Mouse (Mus musculus) right cerebral cortex, postnatal 25 days (tissue): ENCODE measurements around the gene Gpsm2.
"Not testable (repeated sequence)": the region's sequence is repeated elsewhere in the genome, so short reads cannot be mapped to it uniquely, and the experiment has no call there.

Source experiments
- DNase-seq: peaks from one replicate; pipeline ENCODE4 v3.0.0; 2022

Gpsm2 gene

GRCm38 (mm10) chr3:108721076-108721991 is 775 bp downstream of the Gpsm2 start:
- peak; percentile 38 for DNase-seq

GRCm38 (mm10) chr3:108719761-108720160 is 2.3 kb downstream of the Gpsm2 start:
- no peak for DNase-seq

DNA sequence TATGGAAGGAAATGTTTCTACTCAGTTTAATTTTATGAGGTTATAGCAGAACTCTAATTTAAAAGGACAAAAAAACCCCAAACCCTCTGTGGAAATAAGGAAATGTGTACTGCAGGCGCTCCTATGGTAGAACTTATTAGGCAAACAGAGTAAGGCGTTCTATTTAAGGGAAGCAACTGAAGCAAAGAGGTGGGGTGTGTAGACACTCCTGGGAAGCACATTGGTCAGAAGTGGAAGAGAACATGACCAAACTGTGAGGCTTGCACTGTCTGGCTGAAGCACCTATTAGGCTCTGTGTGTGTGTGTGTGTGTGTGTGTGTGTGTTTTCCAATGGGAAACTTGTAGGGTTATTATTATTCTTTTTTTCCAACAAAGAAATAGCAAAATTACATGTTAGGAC is 2.8 kb downstream of the Gpsm2 start:
- no peak for DNase-seq

DNA sequence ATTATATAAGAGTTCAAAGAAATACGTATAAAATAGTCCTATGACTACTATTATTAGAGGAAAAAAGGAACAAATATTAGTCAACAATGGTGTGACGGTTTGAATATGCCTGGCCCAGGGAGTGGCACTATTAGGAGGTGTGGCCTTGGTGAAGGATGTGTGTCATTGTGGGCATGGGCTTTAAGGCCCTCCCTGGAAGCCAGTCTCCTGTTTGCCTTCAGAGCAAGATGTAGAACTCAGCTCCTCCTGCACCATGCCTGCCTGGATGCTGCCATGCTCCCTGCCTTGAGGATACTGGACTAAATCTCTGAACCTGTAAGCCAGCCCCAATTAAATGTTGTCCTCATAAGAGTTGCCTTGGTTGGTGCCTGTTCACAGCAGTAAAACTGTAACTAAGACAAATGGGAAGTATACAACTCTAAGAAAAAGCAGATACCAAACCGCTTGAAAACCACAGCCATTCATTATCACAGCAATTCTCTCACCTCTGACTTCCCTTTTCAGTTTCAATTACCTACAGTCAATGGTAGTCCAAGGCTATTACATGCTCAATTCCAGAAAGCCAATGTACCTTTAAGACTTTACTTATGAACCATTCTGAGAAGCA is 4.1 kb downstream of the Gpsm2 start:
- DNase-seq: no peak

- no peak for DNase-seq
Measured at GRCm38 (mm10) chr3:108714837-108715236, 7.3 kb downstream of the Gpsm2 start.

GRCm38 (mm10) chr3:108713065-108713675 is 8.9 kb downstream of the Gpsm2 start:
- DNase-seq: no peak

- DNase-seq: no peak
Measured at GRCm38 (mm10) chr3:108711296-108711695, 10.8 kb downstream of the Gpsm2 start.

- no peak for DNase-seq
Measured at GRCm38 (mm10) chr3:108702789-108703188, 19.3 kb downstream of the Gpsm2 start.

DNA sequence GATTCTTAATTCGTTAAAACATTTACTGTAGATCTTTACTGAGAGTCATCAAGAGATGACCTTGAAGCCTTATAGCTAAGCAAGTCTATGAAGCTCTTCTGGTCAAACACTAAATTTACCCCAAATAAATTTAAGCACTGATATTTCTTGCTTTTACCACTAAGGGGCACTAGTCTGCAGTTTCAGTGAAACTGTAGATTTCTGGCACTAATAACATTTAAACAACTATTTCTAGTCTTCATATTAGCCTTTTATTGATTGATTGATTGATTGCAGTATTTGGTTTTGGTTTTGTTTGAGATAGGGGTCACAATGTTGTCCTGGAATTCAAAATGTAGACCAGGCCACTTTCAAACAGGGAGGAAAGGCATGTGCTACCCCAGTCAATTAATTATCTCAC is 20.9 kb downstream of the Gpsm2 start:
- DNase-seq: no peak

DNA sequence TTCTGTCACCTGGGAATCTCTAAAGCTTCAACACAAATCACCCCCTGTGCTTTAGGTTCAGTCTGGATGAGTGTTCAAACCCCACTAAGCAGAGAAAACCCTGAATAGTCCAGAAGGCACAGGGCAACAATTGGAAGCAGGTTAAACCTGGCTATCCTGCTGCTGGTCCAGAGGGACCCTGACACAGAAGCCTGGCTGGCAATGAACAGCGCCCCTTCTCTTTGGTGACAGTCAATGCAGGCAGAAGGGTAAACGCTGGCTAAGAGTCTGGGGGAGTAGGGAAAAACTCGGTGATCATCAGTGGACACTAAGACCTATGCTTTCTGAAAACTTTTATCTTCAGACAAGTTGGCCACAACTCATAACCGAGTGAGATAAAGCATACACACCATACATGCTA is 22.3 kb downstream of the Gpsm2 start:
- no peak for DNase-seq

DNA sequence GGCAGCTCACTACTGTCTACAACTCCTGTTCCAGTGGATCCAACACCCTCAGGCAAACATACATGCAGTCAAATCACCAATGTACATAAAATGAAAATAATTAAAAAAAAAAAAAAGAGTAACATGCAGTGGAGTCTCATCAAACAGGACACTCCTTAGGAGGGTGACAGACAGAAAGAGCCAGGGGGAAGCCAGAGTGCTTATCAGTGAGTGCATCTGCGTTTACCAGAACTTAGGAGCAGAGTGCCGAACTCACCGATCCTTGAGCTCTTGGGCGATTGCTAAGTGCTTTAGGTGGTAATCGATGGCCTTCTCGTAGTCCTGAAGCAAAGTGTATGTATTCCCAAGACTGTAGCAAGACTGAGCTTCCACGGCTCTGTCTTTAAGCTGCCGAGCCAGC is 23.4 kb downstream of the Gpsm2 start:
- DNase-seq: no peak

GRCm38 (mm10) chr3:108694321-108694720 is 27.8 kb downstream of the Gpsm2 start:
- peak; percentile 49 for DNase-seq

DNA sequence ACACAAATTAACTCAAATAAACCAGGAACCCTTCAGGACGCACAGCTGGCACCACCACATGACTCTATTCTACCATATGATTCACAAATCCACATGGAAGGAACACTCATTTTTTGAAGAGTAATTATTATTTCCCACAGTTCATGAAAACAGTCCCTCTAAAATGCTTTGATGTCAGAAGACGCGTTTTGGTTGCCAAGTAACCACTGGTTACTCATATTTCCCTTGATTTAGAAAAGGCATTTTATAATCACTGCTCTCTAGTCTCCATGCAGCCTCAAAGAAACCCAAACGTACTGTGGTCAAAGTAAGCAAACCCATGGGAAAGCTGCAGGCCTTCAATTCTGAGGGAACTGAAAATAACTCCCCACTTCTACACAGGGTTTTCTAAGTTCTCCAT is 32.1 kb downstream of the Gpsm2 start:
- no peak for DNase-seq

GRCm38 (mm10) chr3:108689446-108689845 is 32.7 kb downstream of the Gpsm2 start:
- DNase-seq: no peak

DNA sequence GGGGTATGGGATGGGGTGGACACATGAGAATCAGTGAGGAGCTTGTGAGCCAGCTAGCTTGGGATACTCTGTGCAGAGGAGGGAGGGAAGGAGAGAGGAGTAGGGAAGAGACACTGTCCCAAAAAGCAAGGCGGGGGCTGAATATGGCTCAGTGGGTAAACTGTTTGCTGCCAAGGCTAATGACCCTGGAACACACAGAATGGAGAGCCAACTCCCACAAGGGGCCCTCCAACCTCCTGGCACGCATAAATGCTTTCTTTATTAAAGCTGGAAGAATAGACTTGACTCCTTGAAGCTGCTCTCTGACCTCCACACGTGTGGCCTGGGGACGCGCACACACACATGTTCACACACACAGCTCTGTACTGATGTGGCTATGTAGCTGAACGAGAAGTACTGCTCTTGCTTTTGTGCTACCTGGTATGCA is 33.1 kb downstream of the Gpsm2 start:
- DNase-seq: no peak

GRCm38 (mm10) chr3:108685701-108686100 is 36.4 kb downstream of the Gpsm2 start:
- no peak for DNase-seq

GRCm38 (mm10) chr3:108683597-108683996 is 38.5 kb downstream of the Gpsm2 start:
- not testable (repeated sequence) for DNase-seq

- DNase-seq: no peak
Measured at GRCm38 (mm10) chr3:108681004-108681403, 41.1 kb downstream of the Gpsm2 start.

GRCm38 (mm10) chr3:108676616-108677015 is 45.5 kb downstream of the Gpsm2 start:
- DNase-seq: no peak

- no peak for DNase-seq
Measured at GRCm38 (mm10) chr3:108660941-108661340, 61.2 kb downstream of the Gpsm2 start.

- DNase-seq: no peak
Measured at GRCm38 (mm10) chr3:108658612-108659011, 63.5 kb downstream of the Gpsm2 start.

- no peak for DNase-seq
Measured at GRCm38 (mm10) chr3:108655486-108655885, 66.6 kb downstream of the Gpsm2 start.

GRCm38 (mm10) chr3:108654566-108654965 is 67.5 kb downstream of the Gpsm2 start:
- DNase-seq: no peak
